Mouse (Mus musculus) ES-Bruce4 (cell line): ENCODE results near the gene Shb.

Source experiments
- CTCF ChIP-seq: IDR thresholded peaks from one replicate; pipeline ENCODE4 v1.8.1; 2011; ENCODE audit warnings: low read depth, low read length
- POLR2A ChIP-seq: IDR thresholded peaks from one replicate; pipeline ENCODE4 v1.8.1; 2011; ENCODE audit warnings: low read length; ENCODE audit not compliant: insufficient read depth

- no peak for TF ChIP-seq CTCF
- no peak for TF ChIP-seq POLR2A
Observed at GRCm38 (mm10) chr4:45399421-45400210, 132.7 kb downstream of the Shb start.
